8 mouse cellular contexts compared by ENCODE assay signal in the genomic region with DNA sequence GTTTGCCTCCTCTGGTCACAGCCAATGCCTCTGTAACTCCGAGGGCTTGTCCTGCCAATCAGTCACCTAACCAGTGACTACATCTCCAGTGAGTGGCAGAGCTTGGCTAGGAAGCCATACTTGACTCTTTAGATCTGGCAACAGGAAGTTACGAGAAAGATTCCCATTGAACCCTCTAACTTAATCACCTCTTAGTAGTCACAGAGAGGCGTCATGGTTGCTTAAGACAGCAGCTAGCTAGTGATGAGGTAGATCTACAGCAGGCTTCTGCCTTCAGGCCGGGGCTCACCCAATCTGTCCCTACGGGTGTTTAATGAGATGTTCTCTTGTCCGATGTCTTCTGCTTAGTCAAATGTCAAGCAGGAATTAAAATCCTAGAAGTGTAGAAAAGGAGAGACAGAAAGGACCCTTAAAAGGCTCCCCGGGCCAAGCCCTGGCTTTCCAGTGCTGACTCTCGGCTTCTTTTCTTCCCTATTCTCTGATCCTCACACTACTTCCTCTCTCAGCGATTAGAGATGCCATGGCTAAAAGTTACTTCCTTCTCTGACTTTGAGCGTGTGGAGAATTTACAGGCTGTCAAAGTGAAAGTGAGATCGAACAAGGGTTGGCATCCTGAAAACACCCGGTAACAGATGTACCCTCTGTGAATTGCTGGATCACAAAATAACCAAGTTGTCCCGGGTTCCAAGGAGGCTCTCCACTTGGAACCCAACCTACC. TPM values are rescaled to one million over a fixed set of nuclear protein-coding genes. Genes with fewer than 3 reads are reported as not detected.
DNase-seq lines count a peak whose midpoint lies in the region; ATAC-seq and TF ChIP-seq lines count a peak whose summit lies in the region.

No protein-coding gene starts in this region.

- TF ChIP-seq POLR2A in thymus, adult 2 months (IDR thresholded peaks at IDR 0.05; ENCODE audit: control insufficient read depth, extremely low read depth, insufficient read depth, low read length, poor library complexity) = no peak

- no peak overlapping the region for H3K9ac ChIP-seq in forebrain, embryonic 16.5 days (replicated peaks; ENCODE audit: low read depth, low read length)
- no peak overlapping the region for H3K9ac ChIP-seq in forebrain, embryonic 14.5 days (ENCODE audit: low read length)
- no peak overlapping the region for H3K9ac ChIP-seq in limb, embryonic 15.5 days
- no peak overlapping the region for H3K9ac ChIP-seq in stomach, postnatal 0 days (ENCODE audit: low read length)

- no peak for ATAC-seq in forebrain, embryonic 16.5 days
- no peak for ATAC-seq in forebrain, embryonic 14.5 days
- ATAC-seq in limb, embryonic 15.5 days (ENCODE audit: insufficient number of reproducible peaks, low FRiP score, low TSS enrichment, low read depth) = no peak
- no peak for ATAC-seq in stomach, postnatal 0 days (ENCODE audit: low FRiP score, low TSS enrichment)

- DNase-seq in forebrain, embryonic 14.5 days (ENCODE audit: low spot score) = no peak
- peak; percentile 30 for DNase-seq in thymus, adult 2 months
- DNase-seq in thymus, adult 18-20 months = no peak
- DNase-seq in stomach, postnatal 0 days (ENCODE audit: low spot score) = no peak
- no peak for DNase-seq in layer of hippocampus, adult 11-12 months (ENCODE audit: low spot score)
- no peak for DNase-seq in cerebellum, adult 11 months

- H3K27me3 ChIP-seq in forebrain, embryonic 16.5 days (replicated peaks; ENCODE audit: control insufficient read depth, insufficient read depth, low read length) = peaks cover 10% of the 10 kb centered on the region; the same call in 1 of the 2 replicates
- H3K27me3 ChIP-seq in forebrain, embryonic 14.5 days (replicated peaks; ENCODE audit: control insufficient read depth, insufficient read depth, low read length) = 0 out of 2 replicates have a peak, but pooled peaks cover 3% of the 10 kb centered on the region
- H3K27me3 ChIP-seq in thymus, adult 2 months (ENCODE audit: control insufficient read depth, insufficient read depth, low read length) = no peaks in the 10 kb centered on the region
- peaks cover 34% of the 10 kb centered on the region for H3K27me3 ChIP-seq in limb, embryonic 15.5 days
- H3K27me3 ChIP-seq in stomach, postnatal 0 days (ENCODE audit: control insufficient read depth, insufficient read depth, low read length) = no peaks in the 10 kb centered on the region

- no peak overlapping the region for H3K27ac ChIP-seq in forebrain, embryonic 16.5 days (ENCODE audit: low read length)
- no peak overlapping the region for H3K27ac ChIP-seq in forebrain, embryonic 14.5 days (ENCODE audit: low read depth, low read length)
- H3K27ac ChIP-seq in thymus, adult 2 months (ENCODE audit: control insufficient read depth, insufficient read depth, low read length) = peak overlapping the region; percentile 58
- no peak overlapping the region for H3K27ac ChIP-seq in limb, embryonic 15.5 days
- H3K27ac ChIP-seq in stomach, postnatal 0 days (replicated peaks) = no peak overlapping the region; the same call in 1 of the 2 replicates

- H3K4me3 ChIP-seq in forebrain, embryonic 16.5 days (replicated peaks; ENCODE audit: low read length) = peak overlapping the region; percentile 83; the same call in 1 of the 2 replicates
- H3K4me3 ChIP-seq in forebrain, embryonic 14.5 days (ENCODE audit: low read depth, low read length) = no peak overlapping the region
- peak overlapping the region; percentile 93 for H3K4me3 ChIP-seq in thymus, adult 2 months (ENCODE audit: control insufficient read depth, insufficient read depth, low read length)
- peak overlapping the region; percentile 82 for H3K4me3 ChIP-seq in limb, embryonic 15.5 days
- H3K4me3 ChIP-seq in stomach, postnatal 0 days (ENCODE audit: low read depth, low read length) = no peak overlapping the region

- peaks cover 15% of the 10 kb centered on the region for H3K4me1 ChIP-seq in forebrain, embryonic 16.5 days (replicated peaks; ENCODE audit: control insufficient read depth, insufficient read depth, low read length)
- peaks cover 3% of the 10 kb centered on the region for H3K4me1 ChIP-seq in forebrain, embryonic 14.5 days (ENCODE audit: control insufficient read depth, insufficient read depth, low read length)
- H3K4me1 ChIP-seq in thymus, adult 2 months (replicated peaks; ENCODE audit: control insufficient read depth, insufficient read depth, low read length) = peaks cover 16% of the 10 kb centered on the region
- peaks cover 15% of the 10 kb centered on the region for H3K4me1 ChIP-seq in limb, embryonic 15.5 days
- H3K4me1 ChIP-seq in stomach, postnatal 0 days (replicated peaks; ENCODE audit: control insufficient read depth, insufficient read depth) = no peaks in the 10 kb centered on the region

- H3K4me2 ChIP-seq in forebrain, embryonic 16.5 days (ENCODE audit: low read length) = no peak overlapping the region; the same call in 1 of the 2 replicates
- no peak overlapping the region; the same call in 1 of the 2 replicates for H3K4me2 ChIP-seq in forebrain, embryonic 14.5 days (ENCODE audit: low read length)
- peak overlapping the region; percentile 100; the same call in 1 of the 2 replicates for H3K4me2 ChIP-seq in limb, embryonic 15.5 days
- peak overlapping the region; percentile 99 for H3K4me2 ChIP-seq in stomach, postnatal 0 days (replicated peaks; ENCODE audit: low read depth)

- 75% methylated on average over 13 of the region's 13 CpGs for WGBS in forebrain, embryonic 16.5 days
- WGBS in forebrain, embryonic 14.5 days = 79% methylated on average over 13 of the region's 13 CpGs
- 40% methylated on average over 13 of the region's 13 CpGs for WGBS in thymus, adult 2 months
- WGBS in limb, embryonic 15.5 days = 67% methylated on average over 13 of the region's 13 CpGs
- WGBS in stomach, postnatal 0 days = 78% methylated on average over 13 of the region's 13 CpGs

- TF ChIP-seq CTCF in thymus, adult 2 months (IDR thresholded peaks at IDR 0.05; ENCODE audit: borderline replicate concordance, control insufficient read depth, extremely low read depth, insufficient read depth, low read length, poor library complexity) = no peak
- no peak for TF ChIP-seq CTCF in stomach, postnatal 0 days (IDR thresholded peaks at IDR 0.05; ENCODE audit: low read depth)

- TF ChIP-seq EP300 in stomach, postnatal 0 days (optimal IDR thresholded peaks at IDR 0.05) = no peak

- no peaks in the 10 kb centered on the region for H3K9me3 ChIP-seq in forebrain, embryonic 16.5 days (ENCODE audit: control insufficient read depth, low read length)
- H3K9me3 ChIP-seq in forebrain, embryonic 14.5 days (replicated peaks; ENCODE audit: control insufficient read depth, low read length) = no peaks in the 10 kb centered on the region
- H3K9me3 ChIP-seq in limb, embryonic 15.5 days = no peaks in the 10 kb centered on the region
- H3K9me3 ChIP-seq in stomach, postnatal 0 days (ENCODE audit: control insufficient read depth, low read length) = no peaks in the 10 kb centered on the region

- no peaks in the 10 kb centered on the region for H3K36me3 ChIP-seq in forebrain, embryonic 16.5 days (ENCODE audit: control insufficient read depth, insufficient read depth)
- H3K36me3 ChIP-seq in forebrain, embryonic 14.5 days (ENCODE audit: control insufficient read depth, insufficient read depth, low read length) = no peaks in the 10 kb centered on the region
- H3K36me3 ChIP-seq in thymus, adult 2 months (ENCODE audit: control insufficient read depth, insufficient read depth, low read length) = no peaks in the 10 kb centered on the region
- no peaks in the 10 kb centered on the region for H3K36me3 ChIP-seq in limb, embryonic 15.5 days
- no peaks in the 10 kb centered on the region; the same call in 1 of the 2 replicates for H3K36me3 ChIP-seq in stomach, postnatal 0 days (ENCODE audit: control insufficient read depth, insufficient read depth, low read length)

RNA-seq across cellular contexts. Expression of a gene that starts 4.6 kb away (rescaled TPM):
- polyA plus RNA-seq in forebrain, embryonic 16.5 days (2015; fragmentation: Nextera tagmentation; extraction: Ambion mirVana) = 12.3 and 12.9 TPM in 2 replicates
- polyA plus RNA-seq in forebrain, embryonic 14.5 days (2014; fragmentation: Nextera tagmentation; extraction: Ambion mirVana) = 7.4 and 10.1 TPM in 2 replicates
- 38.1 and 39.1 TPM in 2 replicates for polyA plus RNA-seq in thymus, adult 2 months (2012; rRNA removed)
- 5.2 and 6.1 TPM in 2 replicates for polyA plus RNA-seq in limb, embryonic 15.5 days (2015; fragmentation: Nextera tagmentation; extraction: Ambion mirVana)
- polyA plus RNA-seq in stomach, postnatal 0 days (2015; fragmentation: Nextera tagmentation; extraction: Ambion mirVana) = 10.5 and 11.9 TPM in 2 replicates

Comparison
In these comparisons a context has a peak if more than half of its experiments do, and no peak if none do; other contexts are left out.
1. H3K4me3 ChIP-seq: peak in forebrain, embryonic 16.5 days (single experiment), thymus, adult 2 months (single experiment) and limb, embryonic 15.5 days (single experiment); none in forebrain, embryonic 14.5 days (single experiment) and stomach, postnatal 0 days (single experiment).
2. H3K4me2 ChIP-seq: peak in limb, embryonic 15.5 days (single experiment) and stomach, postnatal 0 days (single experiment); none in forebrain, embryonic 16.5 days (single experiment) and forebrain, embryonic 14.5 days (single experiment).